In the genomic region with DNA sequence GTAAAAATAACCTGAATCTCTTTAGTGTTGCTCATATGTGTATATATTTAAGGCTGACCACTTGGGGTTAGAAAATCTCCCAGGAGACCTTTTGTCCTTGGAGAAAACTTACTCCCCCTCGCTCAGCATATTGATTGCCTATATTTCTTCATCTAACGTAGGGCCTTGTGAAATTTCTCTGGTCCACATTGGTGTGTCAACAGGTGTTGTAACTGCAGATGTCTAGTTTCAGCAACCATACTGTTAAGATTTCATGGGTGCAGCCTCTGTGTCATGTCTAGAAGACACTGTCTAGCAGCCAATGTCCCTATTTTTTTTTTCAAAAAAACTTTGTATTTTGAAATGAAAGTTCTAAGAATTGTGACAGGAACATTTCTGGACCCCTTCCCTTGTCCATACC, we compare ENCODE assay signal across 26 mouse cellular contexts. TPM values are rescaled to one million over a fixed set of nuclear protein-coding genes. Genes with fewer than 3 reads are reported as not detected.
DNase-seq lines count a peak whose midpoint lies in the region; ATAC-seq and TF ChIP-seq lines count a peak whose summit lies in the region.
"Had no signal": no experiment of that assay in that cellular context is flagged by ENCODE, and none has a peak within 500 bp of the region (broad histone marks: within the 10 kb centered on the region; RNA-seq: fewer than 3 reads in every experiment).

No protein-coding gene starts in this region.

- H3K27me3 ChIP-seq in intestine, postnatal 0 days (replicated peaks; ENCODE audit: control insufficient read depth, insufficient read depth, low read length) = no peaks in the 10 kb centered on the region
- no peaks in the 10 kb centered on the region for H3K27me3 ChIP-seq in intestine, embryonic 16.5 days (replicated peaks; ENCODE audit: control insufficient read depth, insufficient read depth, low read length)
- H3K27me3 ChIP-seq in liver, postnatal 0 days (ENCODE audit: insufficient read depth, low read length) = no peaks in the 10 kb centered on the region
- H3K27me3 ChIP-seq in liver, embryonic 11.5 days (replicated peaks; ENCODE audit: control insufficient read depth, insufficient read depth, low read length) = no peaks in the 10 kb centered on the region
- H3K27me3 ChIP-seq: CH12.LX; embryonic facial prominence, embryonic 12.5 days; embryonic facial prominence, embryonic 15.5 days; forebrain, embryonic 12.5 days; forebrain, embryonic 15.5 days; heart, embryonic 13.5 days; hindbrain, embryonic 12.5 days; hindbrain, embryonic 15.5 days; Patski had no signal

- 47% methylated on average over 2 of the region's 2 CpGs for WGBS in intestine, postnatal 0 days
- WGBS in intestine, embryonic 16.5 days = 80% methylated on average over 2 of the region's 2 CpGs
- 59% methylated on average over 2 of the region's 2 CpGs for whole genome bisulfite sequencing in liver, postnatal 0 days (ENCODE audit: insufficient replicate concordance)
- 80% methylated on average over 2 of the region's 2 CpGs for WGBS in liver, embryonic 11.5 days

- H3K9ac ChIP-seq in intestine, postnatal 0 days (ENCODE audit: low read depth, low read length) = no peak overlapping the region
- no peak overlapping the region for H3K9ac ChIP-seq in intestine, embryonic 16.5 days (ENCODE audit: low read depth, low read length)
- H3K9ac ChIP-seq in liver, postnatal 0 days (replicated peaks) = no peak overlapping the region
- no peak overlapping the region for H3K9ac ChIP-seq in liver, embryonic 11.5 days (ENCODE audit: low read depth, low read length)
- H3K9ac ChIP-seq: embryonic facial prominence, embryonic 12.5 days; embryonic facial prominence, embryonic 15.5 days; forebrain, embryonic 12.5 days; forebrain, embryonic 15.5 days; heart, embryonic 13.5 days; hindbrain, embryonic 12.5 days; hindbrain, embryonic 15.5 days had no signal

- no peak overlapping the region for H3K4me3 ChIP-seq in intestine, postnatal 0 days (ENCODE audit: low read depth, low read length)
- H3K4me3 ChIP-seq in intestine, embryonic 16.5 days (ENCODE audit: low read length) = no peak overlapping the region
- no peak overlapping the region for H3K4me3 ChIP-seq in liver, postnatal 0 days (ENCODE audit: low read depth, low read length)
- no peak overlapping the region for H3K4me3 ChIP-seq in liver, embryonic 11.5 days (ENCODE audit: low read depth, low read length)
- H3K4me3 ChIP-seq: embryonic facial prominence, embryonic 12.5 days; embryonic facial prominence, embryonic 15.5 days; forebrain, embryonic 12.5 days; forebrain, embryonic 15.5 days; heart, adult 2 months; heart, embryonic 10.5 days; heart, embryonic 13.5 days; hindbrain, embryonic 12.5 days; hindbrain, embryonic 15.5 days had no signal

- no peak overlapping the region for H3K4me2 ChIP-seq in intestine, postnatal 0 days (replicated peaks; ENCODE audit: low read depth)
- H3K4me2 ChIP-seq in intestine, embryonic 16.5 days (ENCODE audit: low read depth, low read length) = no peak overlapping the region
- H3K4me2 ChIP-seq in liver, postnatal 0 days (ENCODE audit: low read depth, low read length) = peak overlapping the region; percentile 40
- no peak overlapping the region for H3K4me2 ChIP-seq in liver, embryonic 11.5 days
- H3K4me2 ChIP-seq: embryonic facial prominence, embryonic 12.5 days; embryonic facial prominence, embryonic 15.5 days; forebrain, embryonic 12.5 days; forebrain, embryonic 15.5 days; heart, embryonic 13.5 days; hindbrain, embryonic 12.5 days; hindbrain, embryonic 15.5 days had no signal

- DNase-seq in liver, postnatal 0 days = no peak
- no peak for DNase-seq in liver, embryonic 11.5 days (ENCODE audit: low spot score)
- no peak for DNase-seq in lung, postnatal 4 days
- DNase-seq: adrenal gland, postnatal 10 days; adrenal gland, postnatal 36 days; B cell, adult 2 months; cerebellum, adult 18-20 months; cerebellum, adult 9-10 months; cerebellum, postnatal 14 days; gastrocnemius, postnatal 25 days; heart, adult 2 months; heart, postnatal 14 days had no signal

- TF ChIP-seq CTCF in intestine, postnatal 0 days (IDR thresholded peaks at IDR 0.05; ENCODE audit: low read depth) = no peak
- no peak for TF ChIP-seq CTCF in liver, postnatal 0 days (IDR thresholded peaks at IDR 0.05; ENCODE audit: low read depth)

- no peak for ATAC-seq in intestine, postnatal 0 days
- ATAC-seq in intestine, embryonic 16.5 days = no peak
- ATAC-seq in liver, postnatal 0 days = peak; percentile 64
- ATAC-seq in liver, embryonic 11.5 days (replicated peaks; ENCODE audit: low FRiP score) = no peak
- ATAC-seq in megakaryocyte progenitor cell, adult 5-6 weeks (replicated peaks; ENCODE audit: poor library complexity) = peak; percentile 49
- ATAC-seq: forebrain, embryonic 15.5 days; Patski had no signal

- TF ChIP-seq EP300 in liver, postnatal 0 days (IDR thresholded peaks at IDR 0.05; ENCODE audit: low read depth) = 0 out of 2 replicates have a peak, but pooled peaks have one; percentile 19

- H3K9me3 ChIP-seq in intestine, postnatal 0 days (ENCODE audit: control insufficient read depth) = no peaks in the 10 kb centered on the region
- no peaks in the 10 kb centered on the region for H3K9me3 ChIP-seq in intestine, embryonic 16.5 days (ENCODE audit: control insufficient read depth, low read length)
- H3K9me3 ChIP-seq in liver, postnatal 0 days (ENCODE audit: low read length) = no peaks in the 10 kb centered on the region
- H3K9me3 ChIP-seq in liver, embryonic 11.5 days (ENCODE audit: control insufficient read depth, low read length) = no peaks in the 10 kb centered on the region
- H3K9me3 ChIP-seq: embryonic facial prominence, embryonic 12.5 days; embryonic facial prominence, embryonic 15.5 days; forebrain, embryonic 12.5 days; forebrain, embryonic 15.5 days; G1E; heart, embryonic 10.5 days; heart, embryonic 13.5 days; hindbrain, embryonic 12.5 days; hindbrain, embryonic 15.5 days had no signal

- H3K36me3 ChIP-seq in intestine, postnatal 0 days (ENCODE audit: control insufficient read depth, insufficient read depth) = peaks cover 16% of the 10 kb centered on the region; the same call in 1 of the 2 replicates
- no peaks in the 10 kb centered on the region for H3K36me3 ChIP-seq in intestine, embryonic 16.5 days (ENCODE audit: control insufficient read depth, insufficient read depth, low read length)
- H3K36me3 ChIP-seq in liver, postnatal 0 days (replicated peaks; ENCODE audit: insufficient read depth, low read length) = peaks cover 18% of the 10 kb centered on the region; the same call in 1 of the 2 replicates
- peaks cover 12% of the 10 kb centered on the region; the same call in 1 of the 2 replicates for H3K36me3 ChIP-seq in liver, embryonic 11.5 days (ENCODE audit: control insufficient read depth, insufficient read depth, low read length)
- H3K36me3 ChIP-seq: embryonic facial prominence, embryonic 15.5 days; forebrain, embryonic 15.5 days; hindbrain, embryonic 12.5 days; hindbrain, embryonic 15.5 days had no signal

- H3K4me1 ChIP-seq in intestine, postnatal 0 days (replicated peaks; ENCODE audit: control insufficient read depth, insufficient read depth, low read length) = 0 out of 2 replicates have a peak, but pooled peaks cover 4% of the 10 kb centered on the region
- peaks cover 8% of the 10 kb centered on the region for H3K4me1 ChIP-seq in intestine, embryonic 16.5 days (ENCODE audit: control insufficient read depth, insufficient read depth, low read length)
- peaks cover 41% of the 10 kb centered on the region for H3K4me1 ChIP-seq in liver, postnatal 0 days (ENCODE audit: insufficient read depth)
- peaks cover 27% of the 10 kb centered on the region for H3K4me1 ChIP-seq in liver, embryonic 11.5 days (replicated peaks; ENCODE audit: control insufficient read depth, insufficient read depth, low read length)
- H3K4me1 ChIP-seq: embryonic facial prominence, embryonic 12.5 days; embryonic facial prominence, embryonic 15.5 days; forebrain, embryonic 12.5 days; hindbrain, embryonic 12.5 days; hindbrain, embryonic 15.5 days had no signal

- 0 out of 2 replicates have a peak overlapping the region, but pooled peaks have one; percentile 50 for H3K27ac ChIP-seq in intestine, postnatal 0 days (ENCODE audit: low read depth, low read length)
- H3K27ac ChIP-seq in intestine, embryonic 16.5 days (ENCODE audit: low read length) = no peak overlapping the region
- H3K27ac ChIP-seq in liver, postnatal 0 days (ENCODE audit: low read depth) = peak overlapping the region; percentile 30; the same call in 1 of the 2 replicates
- H3K27ac ChIP-seq in liver, embryonic 11.5 days (ENCODE audit: low read depth, low read length) = no peak overlapping the region
- H3K27ac ChIP-seq: embryonic facial prominence, embryonic 12.5 days; embryonic facial prominence, embryonic 15.5 days; forebrain, embryonic 12.5 days; forebrain, embryonic 15.5 days; heart, adult 2 months; heart, embryonic 10.5 days; heart, embryonic 13.5 days; hindbrain, embryonic 12.5 days; hindbrain, embryonic 15.5 days had no signal

RNA-seq across cellular contexts. Expression of gene Clint1, which starts 14.0 kb away (rescaled TPM):
- polyA plus RNA-seq in intestine, postnatal 0 days (2015; fragmentation: Nextera tagmentation; extraction: Ambion mirVana) = 171 and 185 TPM in 2 replicates
- 101 and 114 TPM in 2 replicates for polyA plus RNA-seq in intestine, embryonic 16.5 days (2015; fragmentation: Nextera tagmentation; extraction: Ambion mirVana)
- 33.6 and 37.3 TPM in 2 replicates for polyA plus RNA-seq in liver, postnatal 0 days (2015; fragmentation: Nextera tagmentation; extraction: Ambion mirVana)
- polyA plus RNA-seq in liver, embryonic 11.5 days (2014; fragmentation: Nextera tagmentation; extraction: Ambion mirVana) = 102 and 113 TPM in 2 replicates
- total RNA-seq in megakaryocyte progenitor cell, adult 5-6 weeks (2015) = 130 and 133 TPM in 2 replicates
- total RNA-seq in megakaryocyte progenitor cell, adult 5-6 weeks (2017) = 133 and 160 TPM in 2 replicates

Comparison
In these comparisons a context has a peak if more than half of its experiments do, and no peak if none do; other contexts are left out.
1. ATAC-seq: peak in liver, postnatal 0 days (single experiment) and megakaryocyte progenitor cell, adult 5-6 weeks (single experiment); none in intestine, postnatal 0 days (single experiment), intestine, embryonic 16.5 days (single experiment) and liver, embryonic 11.5 days (single experiment).
2. H3K27ac ChIP-seq: peak in intestine, postnatal 0 days (single experiment) and liver, postnatal 0 days (single experiment); none in intestine, embryonic 16.5 days (single experiment) and liver, embryonic 11.5 days (single experiment).